Mouse (Mus musculus) stomach, embryonic 15.5 days (tissue): ENCODE measurements around the gene Ap1m1. TPM values are rescaled to one million over a fixed set of nuclear protein-coding genes. Genes with fewer than 3 reads are reported as not detected.

ENCODE experiments used
- ATAC-seq: fragments of 200-750 bp; cut with Nextera tagmentation; 2 replicates; pipeline ENCODE4 v1.8.0; 2017; ENCODE audit warnings: low read depth, moderate number of reproducible peaks, moderate TSS enrichment; ENCODE audit not compliant: insufficient read depth, low FRiP score
- H3K27ac ChIP-seq: fragments of 300-500 bp; sonication (generic); 2 replicates; pipeline ENCODE4 v1.5.1; 2015; ENCODE audit warnings: mild to moderate bottlenecking, inconsistent platforms
- H3K27me3 ChIP-seq: fragments of 300-500 bp; sonication (generic); replicated peaks from 2 replicates; pipeline ENCODE4 v1.6.1; 2015; ENCODE audit warnings: inconsistent platforms
- H3K36me3 ChIP-seq: fragments of 300-500 bp; sonication (generic); 2 replicates; pipeline ENCODE4 v1.6.1; 2015; ENCODE audit warnings: inconsistent platforms
- H3K4me1 ChIP-seq: fragments of 300-500 bp; sonication (generic); 2 replicates; pipeline ENCODE4 v1.6.1; 2015; ENCODE audit warnings: inconsistent platforms
- H3K4me2 ChIP-seq: fragments of 300-500 bp; sonication (generic); 2 replicates; pipeline ENCODE4 v1.6.1; 2015; ENCODE audit warnings: mild to moderate bottlenecking, inconsistent platforms
- H3K4me3 ChIP-seq: fragments of 300-500 bp; sonication (generic); replicated peaks from 2 replicates; pipeline ENCODE4 v1.5.1; 2015; ENCODE audit warnings: inconsistent platforms
- H3K9ac ChIP-seq: fragments of 300-500 bp; sonication (generic); 2 replicates; pipeline ENCODE4 v1.6.1; 2015; ENCODE audit warnings: inconsistent platforms
- H3K9me3 ChIP-seq: fragments of 300-500 bp; sonication (generic); 2 replicates; pipeline ENCODE4 v1.6.1; 2016; ENCODE audit warnings: inconsistent platforms
- WGBS: fragments of 180-500 bp; shearing (Covaris S2); methylation state at CpG from one replicate; pipeline ENCODE4 v1.1.7; 2015; 5-methylcytosine and 5-hydroxymethylcytosine counted together
- polyA plus RNA-seq: library from polyadenylated mRNA; unstranded; fragments of >200 nt; fragmentation: Nextera tagmentation; extraction: Ambion mirVana; gene quantifications from 2 replicates; pipeline ENCODE4 v1.2.1, GENCODE M21; 2015

Gene Ap1m1
- polyA plus RNA-seq, 1 experiment from 2014 or later, result 96.3 TPM

GRCm38 (mm10) chr8:72260585-72260984 is 20.8 kb downstream of the Ap1m1 start:
- Histone ChIP-seq H3K9ac (no peak overlapping the region), H3K27ac (no peak overlapping the region), H3K4me1 (no peaks in the 10 kb centered on the region), H3K9me3 (no peaks in the 10 kb centered on the region), H3K27me3 (no peaks in the 10 kb centered on the region), H3K36me3 (0 out of 2 replicates have a peak, but pooled peaks cover 3% of the 10 kb centered on the region), H3K4me3 (no peak overlapping the region), H3K4me2 (no peak overlapping the region)
- no peak for ATAC-seq
- WGBS, result 54% methylated on average over 4 of the region's 4 CpGs

GRCm38 (mm10) chr8:72261019-72261418 is 21.2 kb downstream of the Ap1m1 start:
- no peak overlapping the region for H3K9ac ChIP-seq

GRCm38 (mm10) chr8:72261431-72261830 is 21.6 kb downstream of the Ap1m1 start:
- Histone ChIP-seq H3K9me3 (no peaks in the 10 kb centered on the region), H3K9ac (no peak overlapping the region), H3K4me1 (no peaks in the 10 kb centered on the region), H3K4me2 (no peak overlapping the region), H3K27ac (no peak overlapping the region), H3K27me3 (no peaks in the 10 kb centered on the region), H3K36me3 (0 out of 2 replicates have a peak, but pooled peaks cover 3% of the 10 kb centered on the region), H3K4me3 (no peak overlapping the region)
- no peak for ATAC-seq

More at GRCm38 (mm10) chr8:72261019-72261418, 21.2 kb downstream of the Ap1m1 start:
- WGBS, result 37% methylated on average over 2 of the region's 2 CpGs
- no peaks in the 10 kb centered on the region for H3K4me1 ChIP-seq
- H3K4me3 ChIP-seq, result no peak overlapping the region
- H3K36me3 ChIP-seq, result 0 out of 2 replicates have a peak, but pooled peaks cover 3% of the 10 kb centered on the region
- H3K27ac ChIP-seq, result no peak overlapping the region
- no peak overlapping the region for H3K4me2 ChIP-seq
- H3K9me3 ChIP-seq, result no peaks in the 10 kb centered on the region
- no peaks in the 10 kb centered on the region for H3K27me3 ChIP-seq
- ATAC-seq, result no peak; the same call in 1 of the 2 replicates

GRCm38 (mm10) chr8:72261872-72262271 is 22.1 kb downstream of the Ap1m1 start:
- Histone ChIP-seq H3K4me2 (no peak overlapping the region), H3K9ac (no peak overlapping the region), H3K27ac (no peak overlapping the region), H3K9me3 (no peaks in the 10 kb centered on the region), H3K4me1 (no peaks in the 10 kb centered on the region), H3K4me3 (no peak overlapping the region), H3K27me3 (no peaks in the 10 kb centered on the region), H3K36me3 (0 out of 2 replicates have a peak, but pooled peaks cover under 1% of the 10 kb centered on the region)
- WGBS, result 50% methylated on average over 5 of the region's 5 CpGs
- ATAC-seq, result no peak

- H3K36me3 ChIP-seq, result no peaks in the 10 kb centered on the region
- no peak overlapping the region for H3K4me3 ChIP-seq
- no peak overlapping the region for H3K4me2 ChIP-seq
- no peaks in the 10 kb centered on the region for H3K27me3 ChIP-seq
- no peaks in the 10 kb centered on the region for H3K9me3 ChIP-seq
- WGBS, result 91% methylated on average over 2 of the region's 2 CpGs
- no peak overlapping the region for H3K27ac ChIP-seq
- H3K4me1 ChIP-seq, result no peaks in the 10 kb centered on the region
- H3K9ac ChIP-seq, result no peak overlapping the region
- ATAC-seq, result no peak
Observed at GRCm38 (mm10) chr8:72262756-72263155, 22.9 kb downstream of the Ap1m1 start.

- 61% methylated on average over 7 of the region's 7 CpGs for WGBS
- Histone ChIP-seq H3K4me3 (no peak overlapping the region), H3K27me3 (no peaks in the 10 kb centered on the region), H3K4me1 (no peaks in the 10 kb centered on the region), H3K9me3 (no peaks in the 10 kb centered on the region), H3K9ac (no peak overlapping the region), H3K36me3 (no peaks in the 10 kb centered on the region), H3K4me2 (no peak overlapping the region), H3K27ac (no peak overlapping the region)
- no peak for ATAC-seq
Observed at GRCm38 (mm10) chr8:72263451-72263850, 23.6 kb downstream of the Ap1m1 start.

- H3K9ac ChIP-seq, result no peak overlapping the region
- no peaks in the 10 kb centered on the region for H3K9me3 ChIP-seq
- no peaks in the 10 kb centered on the region for H3K27me3 ChIP-seq
- no peaks in the 10 kb centered on the region for H3K36me3 ChIP-seq
- WGBS, result 36% methylated on average over 5 of the region's 7 CpGs
- no peak overlapping the region for H3K4me2 ChIP-seq
- no peak overlapping the region for H3K4me3 ChIP-seq
- no peak for ATAC-seq
- H3K27ac ChIP-seq, result no peak overlapping the region
- no peaks in the 10 kb centered on the region for H3K4me1 ChIP-seq
Observed at GRCm38 (mm10) chr8:72265342-72265741, 25.5 kb downstream of the Ap1m1 start.

- no peaks in the 10 kb centered on the region for H3K36me3 ChIP-seq
- no peak overlapping the region for H3K4me2 ChIP-seq
- no peaks in the 10 kb centered on the region for H3K27me3 ChIP-seq
- no peak for ATAC-seq
- H3K4me3 ChIP-seq, result no peak overlapping the region
- H3K27ac ChIP-seq, result no peak overlapping the region
- H3K4me1 ChIP-seq, result no peaks in the 10 kb centered on the region
- H3K9me3 ChIP-seq, result no peaks in the 10 kb centered on the region
- H3K9ac ChIP-seq, result no peak overlapping the region
Observed at GRCm38 (mm10) chr8:72266671-72267070, 26.9 kb downstream of the Ap1m1 start.

GRCm38 (mm10) chr8:72267106-72267505 is 27.3 kb downstream of the Ap1m1 start:
- H3K9ac ChIP-seq, result no peak overlapping the region
- no peaks in the 10 kb centered on the region for H3K36me3 ChIP-seq
- no peaks in the 10 kb centered on the region for H3K4me1 ChIP-seq
- H3K4me2 ChIP-seq, result no peak overlapping the region
- no peak overlapping the region for H3K4me3 ChIP-seq
- H3K9me3 ChIP-seq, result no peaks in the 10 kb centered on the region
- WGBS, result 97% methylated on average over 8 of the region's 8 CpGs
- H3K27me3 ChIP-seq, result no peaks in the 10 kb centered on the region
- H3K27ac ChIP-seq, result no peak overlapping the region
- no peak for ATAC-seq

GRCm38 (mm10) chr8:72268356-72268755 is 28.5 kb downstream of the Ap1m1 start:
- Histone ChIP-seq H3K4me1 (no peaks in the 10 kb centered on the region), H3K4me2 (no peak overlapping the region), H3K9ac (no peak overlapping the region), H3K36me3 (no peaks in the 10 kb centered on the region), H3K27me3 (no peaks in the 10 kb centered on the region), H3K9me3 (no peaks in the 10 kb centered on the region), H3K4me3 (no peak overlapping the region), H3K27ac (peak overlapping the region; percentile 61; the same call in 1 of the 2 replicates)
- peak; percentile 44; the same call in 1 of the 2 replicates for ATAC-seq
- 76% methylated on average over 15 of the region's 15 CpGs for WGBS

GRCm38 (mm10) chr8:72270606-72271005 is 30.8 kb downstream of the Ap1m1 start:
- no peak for ATAC-seq
- H3K4me3 ChIP-seq, result no peak overlapping the region
- H3K27ac ChIP-seq, result no peak overlapping the region
- 82% methylated on average over 12 of the region's 12 CpGs for WGBS
- no peaks in the 10 kb centered on the region for H3K4me1 ChIP-seq
- no peaks in the 10 kb centered on the region for H3K9me3 ChIP-seq
- H3K4me2 ChIP-seq, result no peak overlapping the region
- no peaks in the 10 kb centered on the region for H3K27me3 ChIP-seq
- no peaks in the 10 kb centered on the region for H3K36me3 ChIP-seq
- H3K9ac ChIP-seq, result no peak overlapping the region

- no peak overlapping the region for H3K4me2 ChIP-seq
- H3K4me3 ChIP-seq, result no peak overlapping the region
- H3K9ac ChIP-seq, result no peak overlapping the region
- no peaks in the 10 kb centered on the region for H3K36me3 ChIP-seq
- 66% methylated on average over 11 of the region's 11 CpGs for WGBS
- ATAC-seq, result no peak
- H3K27me3 ChIP-seq, result no peaks in the 10 kb centered on the region
- no peak overlapping the region for H3K27ac ChIP-seq
- no peaks in the 10 kb centered on the region for H3K9me3 ChIP-seq
- H3K4me1 ChIP-seq, result no peaks in the 10 kb centered on the region
Observed at GRCm38 (mm10) chr8:72271051-72271660, 31.3 kb downstream of the Ap1m1 start.

GRCm38 (mm10) chr8:72271691-72272090 is 31.9 kb downstream of the Ap1m1 start:
- no peak overlapping the region for H3K9ac ChIP-seq
- H3K9me3 ChIP-seq, result no peaks in the 10 kb centered on the region
- WGBS, result 51% methylated on average over 3 of the region's 3 CpGs
- no peak overlapping the region for H3K27ac ChIP-seq
- no peak overlapping the region for H3K4me2 ChIP-seq
- no peak overlapping the region for H3K4me3 ChIP-seq
- ATAC-seq, result no peak
- no peaks in the 10 kb centered on the region for H3K4me1 ChIP-seq
- no peaks in the 10 kb centered on the region for H3K36me3 ChIP-seq
- H3K27me3 ChIP-seq, result no peaks in the 10 kb centered on the region
